Mouse (Mus musculus): Measurements from ENCODE around the gene Gm38392.

The Gm38392 gene

DNA sequence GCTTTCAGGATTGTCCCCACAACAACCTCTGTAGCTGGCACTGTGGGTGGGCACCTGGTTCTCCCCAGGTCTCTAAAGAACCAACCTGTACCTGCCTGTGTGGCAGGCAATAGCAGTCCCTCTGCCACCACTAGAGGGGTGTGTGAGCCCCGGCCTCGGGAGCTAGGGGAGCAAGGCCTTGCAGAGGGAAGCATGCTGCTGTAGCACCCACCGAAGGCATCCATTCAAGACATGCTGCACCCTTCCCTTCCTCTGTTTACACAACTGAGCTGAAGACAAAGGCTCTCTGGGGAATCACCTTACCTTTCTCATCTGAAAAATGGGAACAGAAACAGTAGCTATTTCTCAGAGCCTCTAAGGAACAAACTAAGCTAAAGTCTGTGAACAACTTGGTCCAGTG is 51.8 kb downstream of the Gm38392 start:
- no peak for DNase-seq (ENCODE audit: low spot score)

- DNase-seq (ENCODE audit: low spot score), result no peak
Measured at GRCm38 (mm10) chr3:88234041-88234440, 53.0 kb downstream of the Gm38392 start.

- no peak for DNase-seq (ENCODE audit: low spot score)
Measured at GRCm38 (mm10) chr3:88232851-88233649, 54.0 kb downstream of the Gm38392 start.

DNA sequence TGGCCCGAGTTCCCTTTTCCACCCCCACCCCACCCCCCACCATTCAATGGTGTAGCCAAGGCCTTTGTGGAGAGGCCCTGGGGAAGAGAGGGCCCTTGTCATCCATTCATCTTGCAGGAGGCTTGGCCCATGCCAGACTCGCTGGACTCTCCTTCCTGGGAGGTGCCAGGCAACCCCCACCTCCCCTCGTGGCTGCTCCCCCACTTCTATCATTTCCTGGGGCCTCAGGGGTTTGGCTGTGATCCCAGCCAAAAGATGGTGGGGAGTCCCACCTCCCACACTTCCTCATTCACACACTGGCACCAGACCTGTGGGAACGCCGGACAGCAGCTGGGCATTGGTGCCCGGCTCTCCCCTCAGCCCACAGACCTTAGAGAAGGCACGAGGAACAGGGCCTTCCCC is 54.7 kb downstream of the Gm38392 start:
- no peak for DNase-seq (ENCODE audit: low spot score)

- no peak for DNase-seq (ENCODE audit: low spot score)
Measured at GRCm38 (mm10) chr3:88231061-88231641, 55.9 kb downstream of the Gm38392 start.

DNA sequence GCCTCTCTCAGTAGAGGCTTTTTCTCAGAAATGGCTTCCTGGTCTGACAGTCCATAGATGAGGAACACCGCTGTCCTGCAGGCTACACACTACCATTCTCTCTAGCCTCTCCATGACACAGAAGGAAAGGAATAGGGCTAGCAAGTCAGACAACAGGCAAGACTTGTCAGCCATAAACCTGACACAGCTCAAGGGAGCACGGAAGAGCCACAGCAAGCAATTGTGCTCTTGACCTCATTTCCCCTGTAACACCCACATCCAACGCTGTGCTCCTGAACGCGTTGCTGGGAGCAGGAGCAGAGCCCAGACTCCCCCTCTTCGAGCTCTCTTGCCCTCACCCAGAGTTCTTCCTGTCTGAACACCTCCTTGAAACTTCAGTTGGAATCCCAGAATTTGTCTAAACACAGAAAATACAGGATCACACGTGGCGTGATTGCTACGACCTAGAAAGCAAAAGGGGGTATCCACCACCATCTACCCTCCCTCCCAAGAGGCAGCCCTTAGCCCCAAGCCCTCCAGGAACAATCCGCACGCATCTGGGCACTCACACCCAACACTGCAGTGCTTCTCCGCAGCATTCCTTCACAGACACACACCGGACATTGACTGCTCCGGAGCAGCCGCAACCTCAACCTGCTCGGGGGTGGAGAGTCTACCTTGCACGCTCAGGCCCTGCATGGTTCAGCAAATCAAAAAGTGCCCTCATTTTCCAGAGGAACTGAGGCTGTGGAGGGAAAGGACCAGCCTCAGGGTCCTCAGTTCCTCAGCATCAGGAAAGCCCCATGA is 56.6 kb downstream of the Gm38392 start:
- DNase-seq (ENCODE audit: low spot score), result no peak

GRCm38 (mm10) chr3:88229526-88229925 is 57.5 kb downstream of the Gm38392 start:
- DNase-seq (ENCODE audit: low spot score), result no peak

DNA sequence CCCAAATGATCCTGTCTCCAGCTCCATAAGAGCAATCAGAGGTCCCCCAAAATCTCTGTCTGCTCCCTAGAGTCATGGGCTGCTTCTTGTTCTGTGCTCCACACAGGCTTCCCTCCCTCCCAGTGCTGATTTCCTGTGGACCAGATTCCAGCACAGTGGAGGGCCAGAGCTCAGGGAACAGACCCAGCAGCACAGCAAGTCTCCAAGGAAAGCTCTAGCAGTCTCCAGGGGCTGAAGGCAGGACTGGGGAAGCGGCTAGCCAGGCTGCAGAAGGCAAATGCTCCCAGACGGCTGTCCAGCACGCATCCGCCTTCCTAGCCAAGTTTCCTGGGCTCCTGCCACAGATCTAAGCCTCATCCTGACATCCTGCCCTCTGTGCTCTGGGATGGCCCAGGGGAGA is 58.1 kb downstream of the Gm38392 start:
- DNase-seq (ENCODE audit: low spot score), result no peak

DNA sequence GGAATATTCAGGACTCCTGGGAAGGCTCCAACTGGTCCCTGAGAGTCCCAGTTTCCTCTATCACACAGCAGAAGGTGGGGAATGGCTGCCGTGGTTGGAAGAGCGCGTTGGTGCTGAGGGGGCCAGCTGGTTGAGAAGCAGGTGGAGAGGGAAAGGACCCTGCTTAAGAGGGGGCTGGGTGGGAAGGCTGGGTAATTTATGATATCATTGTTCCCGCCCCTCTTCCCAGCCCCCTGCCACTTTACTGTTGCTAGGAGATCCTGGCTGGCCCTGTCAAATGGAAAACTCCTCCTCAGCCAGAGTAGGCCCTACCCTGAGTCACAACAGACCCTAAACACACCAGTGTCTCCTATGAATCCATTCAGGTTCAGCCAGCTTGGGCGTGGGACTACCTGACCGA is 59.0 kb downstream of the Gm38392 start:
- no peak for DNase-seq (ENCODE audit: low spot score)

DNA sequence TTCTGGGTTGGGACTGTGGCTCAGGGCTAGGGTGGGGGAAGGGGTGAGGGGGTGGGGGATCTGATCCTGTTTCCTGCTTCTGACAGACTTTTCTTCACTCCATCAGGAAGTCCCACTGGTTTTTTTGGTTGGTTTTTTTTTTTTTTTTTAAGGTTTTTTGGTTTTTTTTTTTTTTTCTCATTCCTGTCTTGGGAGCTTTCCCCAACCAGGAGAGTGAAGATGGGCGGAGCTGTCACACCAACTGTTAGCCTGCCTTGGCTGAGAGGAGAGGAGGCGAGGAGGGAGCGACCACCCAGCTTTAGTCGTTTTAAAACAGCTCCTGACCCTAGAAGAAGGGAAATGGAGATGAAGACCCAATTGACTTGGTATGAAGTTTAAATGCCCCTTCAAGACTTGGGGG is 59.8 kb downstream of the Gm38392 start:
- DNase-seq (ENCODE audit: low spot score), result no peak

GRCm38 (mm10) chr3:88226101-88226845 is 60.7 kb downstream of the Gm38392 start:
- DNase-seq (ENCODE audit: low spot score), result no peak

DNA sequence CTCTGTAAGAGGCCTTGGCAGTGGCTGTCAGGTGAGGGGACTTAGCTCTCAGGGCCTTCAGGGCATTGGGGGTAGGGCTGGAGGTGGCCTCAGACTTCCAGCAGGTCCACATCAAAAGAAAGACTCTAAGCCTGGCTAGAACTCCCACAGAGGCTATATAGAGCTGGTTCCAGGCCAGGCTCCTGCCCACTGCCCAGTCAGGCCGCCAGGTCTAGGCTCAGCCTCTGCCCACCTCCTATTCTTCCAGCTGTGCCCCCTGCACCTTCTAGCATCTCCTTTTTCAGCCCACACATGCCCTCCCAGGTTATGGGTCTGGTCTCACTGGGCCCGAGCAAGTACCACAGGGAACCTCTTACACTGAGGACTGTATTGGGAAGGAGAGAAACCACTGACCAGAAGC is 62.1 kb downstream of the Gm38392 start:
- DNase-seq (ENCODE audit: low spot score), result no peak

DNA sequence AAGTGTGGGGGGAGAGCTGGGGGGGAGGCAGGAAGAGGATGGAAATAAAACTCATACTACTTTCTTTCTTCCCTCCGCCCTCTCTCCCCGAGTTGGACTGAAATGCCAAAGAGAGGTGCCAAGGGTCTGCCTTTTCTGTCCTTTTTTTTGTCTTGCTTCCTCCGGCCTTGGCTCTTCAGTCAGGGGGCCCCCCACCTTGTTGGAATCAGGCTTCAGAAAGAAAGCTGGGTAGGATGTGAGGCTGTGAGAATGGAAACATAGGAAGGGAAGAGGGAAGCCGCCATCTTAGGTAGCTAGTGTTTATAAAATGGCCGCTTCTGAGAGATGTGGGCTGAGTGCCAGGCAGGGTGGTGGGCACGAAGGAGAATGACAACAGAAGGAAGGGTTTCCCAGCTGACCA is 64.6 kb downstream of the Gm38392 start:
- no peak for DNase-seq (ENCODE audit: low spot score)

DNA sequence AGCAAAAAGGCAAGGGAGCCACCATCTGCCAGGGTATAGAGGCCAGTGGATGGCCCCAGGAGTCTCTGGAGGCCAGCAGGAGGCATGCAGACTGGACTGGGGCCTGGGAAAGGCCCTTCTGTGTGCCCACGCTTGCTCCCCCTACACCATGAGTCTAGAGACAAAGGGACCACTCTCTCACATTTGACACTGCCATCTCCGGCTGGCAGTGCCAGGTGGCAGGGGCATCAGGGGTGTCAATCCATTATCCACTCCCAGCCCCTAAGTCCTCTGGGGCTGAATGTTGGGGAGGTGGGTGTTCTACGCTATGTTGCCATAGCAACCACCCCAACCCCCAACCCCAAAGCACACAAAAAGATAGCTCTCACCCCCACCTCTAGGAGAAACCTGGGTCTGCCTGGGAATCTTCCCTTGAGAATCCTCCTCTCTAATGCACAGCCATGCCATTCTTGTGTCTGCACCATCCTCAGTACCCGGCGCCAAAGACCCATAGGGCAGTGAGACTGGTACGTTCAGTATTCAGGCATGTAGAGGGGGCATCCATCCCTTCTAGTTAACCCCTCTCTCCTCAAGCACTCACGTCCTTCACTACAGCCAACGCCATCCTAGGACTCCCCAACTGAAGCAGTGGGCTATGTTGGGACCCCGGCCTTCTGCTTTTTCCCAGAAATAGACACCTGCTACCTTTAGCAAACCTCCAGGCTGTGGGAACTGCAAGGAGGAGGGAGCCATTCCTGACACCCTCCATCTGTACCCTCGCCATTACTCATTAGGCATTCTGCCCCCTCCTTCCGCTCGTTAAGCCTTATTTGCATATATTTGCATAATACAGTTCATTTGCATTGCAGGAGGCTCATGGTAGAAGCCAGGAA is 65.3 kb downstream of the Gm38392 start:
- no peak for DNase-seq (ENCODE audit: low spot score)

- DNase-seq (ENCODE audit: low spot score), result peak; percentile 59
Measured at GRCm38 (mm10) chr3:88220842-88221241, 66.2 kb downstream of the Gm38392 start.

GRCm38 (mm10) chr3:88219940-88220339 is 67.1 kb downstream of the Gm38392 start:
- no peak for DNase-seq (ENCODE audit: low spot score)

GRCm38 (mm10) chr3:88217679-88218078 is 69.3 kb downstream of the Gm38392 start:
- no peak for DNase-seq (ENCODE audit: low spot score)

DNA sequence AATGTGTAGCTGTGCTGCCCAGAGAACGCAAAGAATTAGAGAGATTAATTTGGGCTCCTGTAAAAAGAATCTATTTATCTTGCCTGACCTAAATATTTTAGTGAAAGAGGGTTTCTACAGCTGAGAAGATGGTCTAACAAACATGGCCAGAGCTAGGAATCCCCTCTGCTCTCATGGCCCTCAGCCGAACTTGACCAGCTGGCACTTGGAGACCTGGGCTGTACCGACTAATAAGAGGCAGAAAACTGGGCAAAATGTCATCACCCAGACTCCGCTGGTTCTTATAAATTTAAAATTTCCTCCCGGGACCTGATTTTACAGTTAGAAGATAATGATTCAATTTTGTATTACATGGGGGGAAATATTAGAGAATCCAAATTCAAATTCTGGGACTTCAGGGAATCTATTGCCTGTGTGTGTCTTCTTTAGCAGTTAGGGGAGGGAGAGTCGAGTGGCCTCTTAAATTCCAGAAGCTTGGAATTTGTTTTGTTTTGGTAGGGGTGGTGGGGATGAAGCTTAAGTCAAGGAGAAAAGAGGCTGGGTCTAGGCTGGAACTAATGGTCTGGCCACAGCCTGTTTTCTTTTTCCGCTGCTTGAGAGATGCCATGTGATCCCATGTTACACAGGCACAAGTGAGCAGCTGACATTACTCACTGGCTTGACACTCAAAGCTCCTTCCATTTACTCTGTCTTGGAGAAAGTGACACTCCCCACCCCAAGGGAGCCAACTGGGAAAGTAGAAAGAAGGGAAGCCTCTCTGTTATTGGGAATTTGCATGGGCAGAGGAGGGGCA is 70.3 kb downstream of the Gm38392 start:
- no peak for DNase-seq (ENCODE audit: low spot score)

GRCm38 (mm10) chr3:88216116-88216515 is 70.9 kb downstream of the Gm38392 start:
- no peak for DNase-seq (ENCODE audit: low spot score)

DNA sequence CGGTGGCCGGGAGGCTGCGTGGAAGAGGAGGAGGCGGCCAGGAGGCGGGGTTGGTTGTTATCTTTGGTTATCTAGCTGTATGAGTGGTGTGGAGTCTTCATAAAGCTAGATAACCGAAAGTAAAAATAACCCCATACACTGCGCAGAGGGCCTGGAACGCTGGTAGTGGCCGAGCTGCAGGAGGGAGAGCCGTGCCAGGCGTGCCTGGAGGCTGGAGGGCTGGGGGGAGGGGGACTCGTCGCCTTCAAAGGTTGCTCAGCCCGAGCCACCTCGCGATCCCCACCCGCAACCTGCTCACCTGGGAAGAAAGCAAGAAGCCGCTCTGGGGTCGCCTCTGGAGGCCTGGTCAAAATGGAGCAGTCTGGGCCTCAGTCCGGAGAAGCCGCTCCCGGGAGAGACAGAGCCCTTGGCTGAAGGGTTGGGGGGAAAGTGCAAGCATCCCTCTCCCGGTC is 71.4 kb downstream of the Gm38392 start:
- no peak for DNase-seq (ENCODE audit: low spot score)

Data from c-Kit-positive CD71-positive TER-119-positive erythroid progenitor cells, embryonic 14.5 days (primary cell).